Mouse (Mus musculus): Measurements from ENCODE around the gene Zfp385a.

GRCm38 (mm10) chr15:103375112-103375800, 35.4 kb upstream of the Zfp385a start:
- TF ChIP-seq POLR2A (IDR thresholded peaks at IDR 0.05; ENCODE audit: extremely low read depth, insufficient read depth, low read length) (no peak), CTCF (IDR thresholded peaks at IDR 0.05; ENCODE audit: low read depth, low read length) (no peak)
